Mouse (Mus musculus) cerebellum, adult (tissue): ENCODE measurements around the gene Hoxa9.

Experiments
- ATAC-seq: cut with Nextera tagmentation; 2 replicates; pipeline ENCODE4 v1.9.2; 2017; ENCODE audit warnings: mild to moderate bottlenecking, moderate library complexity, mixed read lengths; ENCODE audit not compliant: insufficient number of reproducible peaks, low FRiP score, low TSS enrichment

The Hoxa9 gene

DNA sequence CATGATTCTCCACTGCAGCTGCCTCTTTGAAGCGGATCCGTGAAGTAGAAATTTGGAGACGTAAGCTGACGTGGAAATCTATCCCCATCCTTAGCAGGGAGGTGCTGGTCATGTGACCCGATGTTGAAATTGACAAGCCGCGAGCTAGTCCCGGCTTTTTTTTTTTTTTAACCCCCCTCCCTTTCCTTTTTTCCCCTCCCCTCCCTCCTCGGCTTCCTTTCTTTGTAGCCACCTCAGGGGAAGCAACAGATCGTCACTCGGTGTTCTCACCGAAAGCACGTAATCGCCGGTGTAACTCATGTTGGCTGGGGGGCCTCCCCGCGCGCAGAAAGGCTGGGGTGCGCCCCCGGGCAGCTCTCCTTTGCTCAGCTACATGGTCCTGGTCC is 14.9 kb upstream of the Hoxa9 start, which contains the start of gene Hoxa11:
Hoxa11 (minus strand) TSS at position 54 of the 386 bp plus-strand sequence.
- ATAC-seq, result no peak

DNA sequence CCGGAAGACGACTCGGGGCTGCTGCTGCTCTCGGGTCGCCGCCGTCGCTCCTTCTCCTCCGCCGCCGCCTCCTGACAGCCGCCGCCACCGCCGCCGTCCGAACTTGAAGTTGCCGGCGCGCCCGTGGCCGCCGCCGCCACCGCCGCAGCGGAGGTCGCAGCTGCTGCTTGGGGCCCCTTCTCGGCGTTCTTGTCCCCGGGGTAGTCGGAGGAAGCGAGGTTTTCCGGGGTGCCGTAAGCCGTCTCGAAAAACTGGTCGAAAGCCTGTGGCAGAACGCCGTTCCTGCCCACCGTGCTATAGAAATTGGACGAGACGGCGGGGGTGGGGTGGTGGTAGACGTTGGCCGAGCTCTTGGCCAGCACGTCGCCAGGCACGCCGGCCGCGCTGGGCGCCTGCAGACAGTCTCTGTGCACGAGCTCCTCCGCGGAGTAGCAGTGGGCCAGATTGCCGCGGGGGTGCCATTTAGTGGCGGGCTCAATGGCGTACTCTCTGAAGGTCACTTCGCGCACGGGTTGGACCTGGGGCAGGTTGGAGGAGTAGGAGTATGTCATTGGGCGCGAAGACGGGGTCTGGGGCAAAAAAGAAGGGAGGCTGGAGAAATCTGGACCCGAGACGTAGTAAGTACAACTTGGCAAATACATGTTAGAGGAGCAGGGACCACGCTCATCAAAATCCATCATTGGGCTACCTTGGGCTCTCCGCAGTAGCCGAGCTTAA is 14.3 kb upstream of the Hoxa9 start:
- no peak for ATAC-seq

DNA sequence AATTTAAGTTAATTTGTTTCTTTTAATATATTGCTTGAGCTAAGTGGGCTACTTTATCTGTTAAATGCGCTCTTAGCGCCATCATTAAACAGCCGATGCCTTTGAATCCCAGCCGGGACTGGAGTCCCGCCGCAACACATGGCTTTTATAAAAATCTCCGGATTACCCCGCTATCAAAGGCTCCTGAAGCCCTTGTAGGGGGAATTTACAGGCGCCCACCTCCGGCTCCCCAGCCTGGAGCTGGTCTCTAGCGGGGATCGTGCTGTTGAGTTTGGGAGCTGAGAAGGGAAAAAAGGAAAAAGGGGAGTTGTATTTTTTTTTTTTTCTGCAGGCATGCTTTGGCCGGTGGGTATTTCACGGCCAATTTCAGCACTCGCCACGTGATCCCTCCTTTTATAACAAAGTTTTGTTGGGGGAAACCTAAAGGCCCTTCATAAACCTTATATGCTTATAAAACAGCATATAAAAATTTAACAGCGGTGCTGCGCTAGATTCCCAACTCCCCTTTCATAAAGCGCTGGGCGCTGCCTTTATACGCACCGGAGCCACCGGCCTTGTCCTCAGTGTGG is 13.7 kb upstream of the Hoxa9 start:
- no peak for ATAC-seq

DNA sequence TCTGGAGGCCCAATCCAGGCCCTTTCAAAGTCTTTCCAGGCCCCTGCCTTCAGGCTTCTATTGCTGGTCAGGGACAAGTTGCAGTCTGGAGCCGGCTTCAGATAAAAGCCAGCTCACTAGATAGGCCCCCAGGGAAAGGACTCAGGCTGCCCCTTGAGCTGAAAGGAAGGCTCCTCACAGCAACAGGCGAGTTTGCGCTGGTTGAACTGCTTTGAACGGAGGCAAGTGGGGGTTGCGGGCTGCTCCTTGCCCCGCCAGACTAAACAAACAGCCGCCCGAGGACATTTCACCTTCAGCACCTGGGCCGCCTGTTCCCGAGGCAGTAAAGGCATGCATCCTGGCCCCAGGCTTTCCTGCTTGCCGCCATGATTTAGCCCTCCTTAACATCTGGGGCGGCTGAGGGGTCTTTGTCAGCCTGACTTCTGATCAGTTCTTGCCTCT is 12.8 kb upstream of the Hoxa9 start:
- ATAC-seq, result no peak

DNA sequence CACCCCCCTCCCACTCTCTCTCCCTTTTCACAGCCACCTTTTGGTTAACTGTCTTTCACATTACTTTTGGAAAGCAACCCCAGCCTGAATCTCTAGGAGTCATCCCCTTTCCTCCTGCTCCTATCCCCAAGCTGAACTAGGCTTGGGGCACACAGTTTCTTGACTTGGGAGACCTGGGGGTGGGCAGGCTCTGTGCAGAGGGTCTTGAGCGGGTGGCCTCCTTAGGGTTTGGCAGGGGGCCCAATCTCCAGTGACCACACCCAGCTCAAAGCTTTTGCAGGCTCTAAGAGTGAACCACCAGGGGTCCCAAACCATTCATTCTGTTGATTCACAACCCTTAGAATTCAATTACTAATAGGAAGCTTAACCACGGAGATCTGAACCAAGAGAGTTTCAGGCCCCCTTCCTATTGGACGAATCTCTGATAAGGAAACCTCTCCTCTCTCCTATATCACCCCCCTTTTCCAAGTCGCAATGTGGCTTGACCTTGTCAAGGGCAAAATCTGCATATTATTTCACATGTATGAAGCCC is 12.0 kb upstream of the Hoxa9 start:
- ATAC-seq, result no peak

DNA sequence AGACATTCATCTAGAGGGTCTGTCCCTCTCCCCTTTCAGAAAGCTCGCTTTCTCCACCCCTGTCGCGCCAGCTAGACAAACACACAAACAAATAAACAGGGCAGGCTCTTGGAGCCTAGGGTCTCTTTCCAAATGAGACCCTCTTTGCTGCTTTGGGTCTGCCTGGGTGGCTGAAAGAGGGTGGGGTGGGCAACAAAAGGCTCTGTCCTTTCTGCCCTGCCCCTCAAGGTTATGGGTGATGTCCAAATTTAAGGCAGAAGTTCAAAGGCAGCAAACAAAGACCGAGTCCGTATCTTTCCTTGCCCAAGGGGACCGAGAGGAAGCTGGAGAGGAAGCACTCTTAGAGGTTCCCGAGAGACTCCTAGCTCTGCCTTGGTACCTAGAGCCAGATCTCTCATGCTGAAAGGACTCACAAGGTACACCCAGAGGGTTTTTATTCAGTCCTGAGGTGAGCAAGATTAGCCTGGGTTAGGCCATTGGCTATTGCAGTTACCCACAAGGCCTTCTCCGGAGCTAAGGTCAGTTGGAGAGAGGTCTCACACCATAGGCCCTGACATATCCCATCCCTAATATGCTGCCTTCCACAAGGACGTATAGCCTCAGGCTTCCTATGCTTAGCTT is 10.2 kb upstream of the Hoxa9 start:
- ATAC-seq, result no peak

DNA sequence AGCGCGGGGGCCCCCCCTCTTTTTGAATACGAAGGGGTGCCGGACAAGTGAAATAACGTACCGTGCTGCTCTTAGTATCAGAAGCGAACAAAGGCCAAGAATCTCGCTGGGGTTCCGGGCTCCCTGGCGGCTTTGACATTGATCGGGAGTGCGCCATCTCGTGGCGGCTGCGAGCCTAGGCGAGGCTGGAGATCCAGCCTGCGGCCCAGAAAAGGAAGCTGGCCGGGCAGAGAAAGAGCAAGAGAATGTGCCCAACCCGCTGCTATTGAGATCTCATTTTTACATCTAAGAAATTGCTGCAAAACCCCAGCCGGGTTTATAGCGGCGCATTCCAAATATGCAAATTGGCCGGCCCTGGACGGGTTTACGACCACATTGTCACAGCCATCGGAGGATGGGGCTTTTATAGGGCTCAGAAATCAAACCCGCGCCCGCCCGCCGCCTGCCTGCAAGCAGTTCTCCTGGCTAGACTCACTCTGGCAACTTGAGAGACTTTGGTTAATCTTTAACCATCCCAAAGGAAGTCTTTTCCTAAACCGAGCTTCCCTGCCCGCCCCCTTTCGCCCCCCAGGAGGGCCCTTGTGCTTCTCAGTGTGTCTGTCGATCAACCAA is 9.6 kb upstream of the Hoxa9 start, which contains the start of gene Hoxa10:
Hoxa10 (minus strand) TSS at position 466 of the 612 bp plus-strand sequence.
- ATAC-seq, result no peak

DNA sequence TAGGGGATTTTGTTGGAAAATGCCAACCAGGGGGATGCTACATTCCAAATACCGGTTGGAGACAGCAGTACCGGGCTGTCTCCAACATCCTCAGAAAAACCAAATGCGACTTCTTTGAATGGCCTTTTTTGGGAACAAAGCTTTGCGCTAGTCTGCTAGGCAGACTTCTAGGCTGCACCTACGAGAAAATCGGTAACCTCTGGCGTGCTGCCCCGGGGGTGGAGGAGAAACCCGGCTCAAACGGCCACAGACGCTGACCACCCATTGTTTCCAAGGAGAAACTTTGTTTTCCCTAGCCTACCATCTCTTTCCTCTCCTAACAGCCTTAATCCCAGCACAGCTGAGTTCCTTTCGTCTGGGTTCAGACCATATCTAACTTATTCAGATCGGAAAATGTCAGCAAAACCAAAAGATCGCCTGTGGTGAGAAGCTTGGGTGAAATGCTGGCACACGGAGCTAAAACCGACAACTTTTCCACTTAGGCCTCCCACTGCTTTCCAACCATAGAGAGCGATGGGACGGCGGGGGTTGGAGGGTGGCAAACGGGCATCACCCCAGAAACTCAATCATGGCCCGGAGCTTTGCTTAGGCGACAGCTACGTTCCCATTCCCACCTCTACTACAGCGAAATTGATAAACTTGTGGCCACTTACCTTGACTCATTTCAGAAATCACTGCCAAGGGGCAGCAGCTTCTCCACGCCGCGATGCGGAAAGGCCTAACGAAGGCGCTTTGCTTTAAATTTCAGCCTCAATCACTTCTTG is 8.9 kb upstream of the Hoxa9 start:
- ATAC-seq, result no peak

DNA sequence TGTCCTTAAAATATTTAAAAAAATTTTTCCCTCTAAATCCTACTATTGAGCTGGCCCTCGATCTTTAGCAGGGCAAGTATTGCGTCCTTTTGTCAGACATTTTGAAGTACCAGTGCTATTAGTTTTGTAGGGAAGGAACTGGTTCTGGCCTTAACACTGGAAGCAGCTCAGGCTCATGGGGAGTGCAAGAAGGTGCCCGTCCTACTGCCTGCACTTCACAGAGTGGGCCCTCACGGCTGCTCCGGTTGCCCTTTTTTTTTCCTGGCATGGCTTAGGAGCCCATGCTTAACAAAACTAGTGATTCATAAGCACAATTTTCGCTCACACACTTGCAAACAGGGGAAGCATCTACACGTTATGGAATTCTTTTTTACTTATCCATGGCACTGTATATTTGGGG is 8.1 kb upstream of the Hoxa9 start:
- ATAC-seq, result no peak

DNA sequence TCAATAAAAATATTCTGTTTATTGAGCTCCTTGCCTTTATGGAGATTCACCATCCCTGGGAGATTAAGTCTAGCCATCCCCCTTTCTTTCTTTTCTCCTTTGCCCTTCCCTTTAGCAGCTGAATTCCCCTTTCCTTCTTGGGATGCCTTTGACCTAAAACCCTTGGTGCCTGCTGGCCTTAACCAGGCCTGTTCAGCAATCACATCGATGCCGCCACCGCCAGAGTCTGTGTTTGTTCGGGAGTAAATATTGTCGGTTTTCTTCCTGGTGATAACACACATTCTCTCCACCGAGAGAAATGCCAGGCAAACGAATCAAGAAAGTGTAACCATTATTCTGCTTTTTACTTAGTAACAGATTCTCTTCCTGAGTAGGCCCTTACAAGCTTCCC is 7.3 kb upstream of the Hoxa9 start:
- ATAC-seq, result no peak

DNA sequence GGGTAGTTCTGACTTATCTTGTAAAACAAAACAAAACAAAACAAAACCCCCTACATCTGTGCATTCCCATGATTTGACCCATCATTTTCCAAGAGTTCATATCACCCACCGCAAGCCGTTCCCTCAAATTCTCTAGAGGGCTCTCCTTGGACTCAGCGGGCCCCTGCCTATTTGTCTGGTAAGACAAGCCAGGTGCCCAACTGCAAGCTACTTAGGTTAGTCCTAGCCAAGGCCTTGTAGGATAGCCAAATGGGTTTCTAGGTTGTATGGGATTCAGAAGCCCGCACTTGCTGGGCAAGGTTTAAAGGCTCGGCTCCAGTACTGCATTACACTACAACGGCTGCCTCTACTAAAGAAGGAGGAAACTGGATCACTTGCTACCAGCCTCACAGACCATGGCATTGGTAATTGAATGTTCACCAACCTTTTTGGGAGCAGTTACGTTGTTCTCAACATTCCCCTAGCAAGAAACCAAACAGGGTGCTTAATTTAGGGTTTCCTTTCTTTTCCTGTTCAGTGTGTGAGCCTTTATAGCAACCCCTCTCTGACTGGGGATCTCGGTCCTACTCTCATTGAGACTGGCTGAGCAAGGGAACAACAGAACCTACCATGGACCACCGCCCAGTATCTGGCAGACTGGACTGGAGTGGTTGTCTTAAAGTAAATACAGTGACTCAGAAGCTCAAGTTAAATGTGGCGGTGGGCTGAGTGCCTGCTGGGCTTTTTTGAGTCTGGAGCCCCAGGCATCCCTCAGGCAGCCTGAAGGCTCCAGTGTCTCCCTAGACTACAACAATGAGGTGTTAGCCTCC is 6.7 kb upstream of the Hoxa9 start:
- ATAC-seq, result no peak

DNA sequence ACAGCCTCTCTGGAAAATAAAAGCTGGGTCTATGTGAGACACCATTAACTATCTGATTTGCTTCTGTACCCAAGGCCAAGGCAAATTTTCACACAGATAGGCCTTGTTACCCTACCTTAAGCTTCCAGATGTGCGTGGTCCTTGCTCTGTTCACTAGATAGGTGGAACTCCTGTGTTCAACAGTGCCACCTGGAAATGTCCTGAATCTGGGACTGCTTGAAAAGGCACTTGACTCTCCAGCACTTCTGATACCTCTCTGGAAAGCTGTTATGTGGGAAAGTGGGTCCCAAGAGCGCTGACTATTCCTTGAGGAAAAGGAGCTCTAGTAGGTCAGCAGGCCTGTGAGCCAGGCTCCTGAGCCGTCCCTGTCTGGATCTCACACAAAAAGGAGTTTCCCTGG is 5.9 kb upstream of the Hoxa9 start:
- no peak for ATAC-seq

DNA sequence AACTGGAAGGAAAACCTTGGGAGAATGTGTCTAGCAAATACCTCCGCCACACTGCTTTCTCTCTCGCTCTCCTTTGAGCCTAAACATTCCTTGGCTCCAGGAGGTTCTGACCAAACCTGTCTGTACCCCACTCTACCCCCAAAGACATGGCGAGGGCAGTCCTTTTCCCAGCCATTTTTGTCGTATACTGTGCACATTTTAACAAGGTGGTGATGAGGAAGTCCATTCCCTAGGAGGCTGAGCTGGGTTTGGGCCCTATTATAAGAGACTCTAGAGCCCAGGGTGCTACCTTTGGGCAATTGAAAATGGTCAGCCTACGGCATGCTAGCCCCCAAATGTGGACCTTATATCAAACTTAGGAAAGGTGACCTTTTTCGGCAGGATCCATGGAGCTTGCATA is 5.0 kb upstream of the Hoxa9 start:
- ATAC-seq, result no peak

DNA sequence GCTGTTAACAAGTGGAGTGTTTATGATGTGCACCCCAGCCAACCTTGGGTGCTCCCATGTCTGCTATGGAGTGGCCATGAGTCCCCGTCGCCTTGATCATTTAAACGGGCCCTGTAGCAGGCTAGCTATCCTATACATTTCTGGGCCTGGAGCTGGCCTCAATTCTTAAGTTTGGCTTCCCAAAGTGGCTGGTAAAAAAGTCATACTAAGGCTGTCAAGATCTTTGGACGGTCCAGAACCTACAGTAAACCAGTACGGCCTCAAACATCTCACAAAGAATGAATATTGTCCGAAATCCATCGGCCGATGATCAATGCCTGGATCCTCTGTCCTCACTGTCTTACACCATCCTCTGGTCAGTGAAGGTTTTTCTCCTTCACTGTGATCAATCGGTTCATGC is 4.4 kb upstream of the Hoxa9 start:
- ATAC-seq, result no peak

DNA sequence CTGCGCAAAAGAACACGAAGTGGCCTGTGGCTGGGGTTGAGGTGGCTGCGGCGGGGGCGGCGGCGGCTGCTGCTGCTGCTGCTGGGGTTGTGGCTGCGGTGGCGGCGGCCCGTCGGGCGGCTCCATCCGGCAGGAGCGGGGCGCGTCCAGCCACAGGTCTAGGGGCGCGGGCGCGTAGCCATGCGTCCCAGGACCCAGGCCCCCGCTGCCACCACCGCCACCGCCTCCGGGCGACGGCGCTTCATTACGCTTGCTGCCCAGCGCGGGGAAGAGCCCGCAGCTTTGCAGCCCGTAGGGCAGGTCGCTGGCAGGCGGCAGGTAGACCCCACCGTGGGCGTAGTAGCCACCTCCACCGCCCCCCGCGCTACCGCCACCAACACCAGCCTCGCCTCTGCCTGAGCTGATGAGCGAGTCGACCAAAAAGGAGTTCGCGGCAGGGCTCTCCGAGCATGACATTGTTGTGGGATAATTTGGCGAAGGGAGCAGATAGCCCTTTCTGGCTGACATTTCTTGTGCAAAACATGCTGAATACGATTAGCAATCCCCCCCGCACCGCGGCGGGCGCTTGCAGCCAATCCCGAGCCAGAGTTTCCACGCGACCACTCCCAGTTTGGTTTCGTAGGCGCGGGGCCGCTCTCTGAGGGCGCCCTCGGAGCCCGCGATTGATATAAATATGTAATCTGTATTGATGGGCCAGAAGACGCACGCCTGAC is 3.7 kb upstream of the Hoxa9 start:
- no peak for ATAC-seq

DNA sequence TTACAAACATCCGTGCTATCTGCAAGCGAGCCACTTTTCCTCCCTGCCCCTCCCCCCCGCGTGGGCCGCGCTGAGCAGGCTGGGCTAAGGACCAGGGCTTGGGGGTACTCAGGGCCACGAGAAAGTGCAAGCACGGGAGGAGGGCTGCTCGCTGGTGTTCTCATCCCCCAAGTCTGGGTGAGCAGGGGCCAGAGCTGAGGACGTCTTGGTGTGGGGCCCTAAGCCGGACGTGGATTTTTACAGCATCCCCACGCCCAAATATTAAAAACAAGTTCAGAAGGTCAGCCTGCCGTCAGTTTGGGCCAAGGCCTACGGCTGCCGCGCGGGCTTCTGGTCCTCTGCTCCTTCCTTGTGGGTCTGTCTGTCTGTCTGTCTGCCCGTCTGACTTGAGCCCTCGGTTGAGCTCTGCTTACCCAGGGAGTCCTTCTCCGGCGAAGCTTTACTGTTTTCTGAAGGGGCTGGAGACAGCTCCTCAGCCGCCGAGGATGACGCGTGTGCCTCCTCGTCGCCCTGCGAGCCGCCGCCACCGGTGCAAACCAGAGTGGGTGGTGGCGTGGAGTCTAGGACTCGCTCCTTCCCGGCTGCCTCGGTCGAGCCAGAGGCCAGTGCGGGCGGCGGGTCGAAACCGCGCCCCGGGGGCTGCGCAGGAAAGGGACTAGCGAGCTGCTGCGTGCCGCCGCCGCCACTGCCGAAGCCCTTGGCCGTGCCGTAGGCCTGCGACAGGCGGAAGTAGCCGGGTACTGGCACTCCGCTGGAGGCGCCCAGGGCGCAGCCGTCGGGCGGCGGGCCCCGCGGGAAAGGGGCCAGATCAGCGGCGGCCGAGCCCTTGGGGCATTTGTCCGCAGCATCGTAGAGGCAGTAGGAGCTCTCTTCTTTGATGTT is 2.9 kb upstream of the Hoxa9 start:
- no peak for ATAC-seq

DNA sequence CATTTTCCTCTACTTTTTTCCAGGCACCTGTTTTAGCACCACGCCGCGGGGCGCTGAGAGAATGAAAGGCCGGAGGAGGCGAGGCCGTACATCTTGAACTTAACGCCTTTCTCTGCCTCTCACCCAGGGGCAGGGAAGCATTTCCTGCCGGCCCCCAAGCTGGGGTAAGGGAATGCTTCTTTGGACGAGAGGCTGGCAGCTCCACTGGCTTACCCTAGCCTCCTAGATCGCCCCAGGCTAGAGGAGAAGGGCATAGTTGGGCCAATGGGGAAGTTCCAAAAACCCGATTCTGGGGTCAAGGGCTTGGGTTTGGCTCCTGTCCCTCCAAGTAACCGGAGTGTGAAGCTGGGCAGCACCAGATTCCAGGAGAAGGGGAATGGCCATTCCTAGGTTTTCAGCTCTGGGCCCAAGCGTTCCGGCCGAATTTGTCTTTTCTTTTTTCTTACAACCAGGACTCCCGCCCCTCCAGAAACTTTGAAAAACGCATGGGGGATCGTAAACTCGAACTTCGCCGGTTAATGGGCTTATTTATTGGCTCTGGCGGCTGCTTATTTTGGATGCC is 2.2 kb upstream of the Hoxa9 start:
- no peak for ATAC-seq

DNA sequence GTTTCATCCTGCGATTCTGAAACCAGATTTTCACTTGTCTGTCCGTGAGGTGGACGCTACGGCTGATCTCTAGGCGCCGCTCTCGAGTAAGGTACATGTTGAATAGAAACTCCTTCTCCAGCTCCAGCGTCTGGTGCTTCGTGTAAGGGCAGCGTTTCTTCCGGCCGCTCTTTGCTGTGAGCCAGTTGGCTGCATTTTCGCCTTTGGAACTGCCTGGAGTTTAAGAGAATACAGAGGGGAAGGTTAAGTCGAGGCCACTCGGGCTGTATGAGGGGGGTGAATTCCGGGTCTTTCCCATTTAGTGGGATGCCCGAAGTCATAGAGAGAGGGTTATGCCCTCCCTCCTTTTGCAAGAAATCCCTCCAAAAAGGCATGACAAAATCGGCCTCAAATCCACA is 1.7 kb upstream of the Hoxa9 start:
- no peak for ATAC-seq
